Mouse (Mus musculus): ENCODE measurements around the gene Serinc1.

The Serinc1 gene

GRCm38 (mm10) chr10:57484741-57485140 is 47.6 kb downstream of the Serinc1 start:
- DNase-seq (ENCODE audit: low spot score): no peak

- DNase-seq (ENCODE audit: low spot score): no peak
Observed at GRCm38 (mm10) chr10:57481717-57482116, 50.6 kb downstream of the Serinc1 start.

GRCm38 (mm10) chr10:57477121-57477843 is 55.0 kb downstream of the Serinc1 start:
- DNase-seq (ENCODE audit: low spot score): no peak
